12 mouse cellular contexts compared by ENCODE assay signal in the genomic region with DNA sequence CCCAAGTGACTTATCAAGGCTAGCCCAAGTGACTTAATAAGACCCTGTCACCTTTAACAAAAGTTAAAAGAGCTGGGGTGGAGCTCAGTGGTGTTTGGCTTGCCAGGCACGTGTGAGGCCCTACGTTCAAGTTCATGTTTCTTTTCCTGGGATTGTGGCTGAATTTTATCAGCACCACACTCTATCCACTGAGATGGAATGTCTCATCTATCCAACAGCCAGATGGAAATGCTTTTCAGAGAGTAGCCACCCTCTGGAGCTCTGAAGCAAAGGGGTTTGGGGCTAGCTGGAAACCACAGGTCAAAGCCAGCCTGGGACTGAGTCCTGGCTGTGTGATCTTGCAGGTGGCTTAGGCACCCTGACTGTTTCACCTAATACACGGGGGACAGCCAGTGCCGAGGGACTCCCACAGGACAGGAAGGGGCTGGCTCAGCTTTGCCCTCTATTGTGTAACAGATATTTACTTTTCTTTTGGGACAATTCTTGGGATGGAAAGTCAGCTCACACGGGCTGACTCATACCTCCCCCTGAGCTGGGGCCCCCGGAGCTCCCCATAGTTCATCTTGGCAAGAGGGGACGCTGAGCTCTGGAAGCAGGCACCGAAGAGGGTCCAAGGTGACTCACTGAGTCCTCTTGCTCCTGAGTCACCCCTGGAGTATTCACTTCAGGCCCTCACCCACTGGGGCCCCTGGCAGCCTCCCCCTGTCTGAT. TPM values are rescaled to one million over a fixed set of nuclear protein-coding genes. Genes with fewer than 3 reads are reported as not detected.
DNase-seq lines count a peak whose midpoint lies in the region; ATAC-seq and TF ChIP-seq lines count a peak whose summit lies in the region.
"Had no signal": no experiment of that assay in that cellular context is flagged by ENCODE, and none has a peak within 500 bp of the region (broad histone marks: within the 10 kb centered on the region; RNA-seq: fewer than 3 reads in every experiment).

No protein-coding gene starts in this region.

- H3K9ac ChIP-seq in kidney, embryonic 15.5 days = no peak overlapping the region
- H3K9ac ChIP-seq in heart, embryonic 15.5 days = no peak overlapping the region
- H3K9ac ChIP-seq: limb, embryonic 13.5 days; neural tube, embryonic 12.5 days had no signal

- DNase-seq in kidney, postnatal 36 days = no peak
- DNase-seq in adipocyte (ENCODE audit: low spot score) = peak; percentile 48
- no peak for DNase-seq in cerebellum, postnatal 36 days
- no peak for DNase-seq in left cerebral cortex, postnatal 4 days

- ATAC-seq in kidney, embryonic 15.5 days (replicated peaks; ENCODE audit: low FRiP score) = no peak
- ATAC-seq in heart, embryonic 15.5 days (replicated peaks; ENCODE audit: insufficient number of reproducible peaks, insufficient read depth, low FRiP score, low read depth) = peak; percentile 2; the same call in 1 of the 2 replicates
- ATAC-seq in activated CD4-positive, CD25-positive, alpha-beta regulatory T cell, adult 4 months = no peak
- ATAC-seq: forebrain, embryonic 14.5 days had no signal

- no peak for TF ChIP-seq POLR2A in myocyte (IDR thresholded peaks at IDR 0.05; ENCODE audit: insufficient read length, low read depth)

- no peaks in the 10 kb centered on the region for H3K36me3 ChIP-seq in kidney, embryonic 15.5 days
- no peaks in the 10 kb centered on the region for H3K36me3 ChIP-seq in heart, embryonic 15.5 days
- H3K36me3 ChIP-seq in myocyte (ENCODE audit: control insufficient read depth, insufficient read depth) = no peaks in the 10 kb centered on the region
- H3K36me3 ChIP-seq: limb, embryonic 13.5 days; neural tube, embryonic 12.5 days had no signal

- no peaks in the 10 kb centered on the region for H3K9me3 ChIP-seq in kidney, embryonic 15.5 days (replicated peaks)
- no peaks in the 10 kb centered on the region for H3K9me3 ChIP-seq in heart, embryonic 15.5 days (replicated peaks)
- H3K9me3 ChIP-seq: limb, embryonic 13.5 days; neural tube, embryonic 12.5 days had no signal

- intact Hi-C loops in left cerebral cortex, postnatal 4 days (cut with DNase I) = no loop called here

- peaks cover 43% of the 10 kb centered on the region for H3K27me3 ChIP-seq in kidney, embryonic 15.5 days
- peaks cover 29% of the 10 kb centered on the region for H3K27me3 ChIP-seq in heart, embryonic 15.5 days
- peaks cover 23% of the 10 kb centered on the region for H3K27me3 ChIP-seq in myocyte (ENCODE audit: control insufficient read depth, insufficient read depth, insufficient read length)

- H3K4me1 ChIP-seq in kidney, embryonic 15.5 days = peaks cover 29% of the 10 kb centered on the region
- H3K4me1 ChIP-seq in heart, embryonic 15.5 days (replicated peaks) = peaks cover 56% of the 10 kb centered on the region

- no peaks in the 10 kb centered on the region for H3K79me2 ChIP-seq in myocyte (ENCODE audit: control insufficient read depth, insufficient read depth)

- no peak overlapping the region for H3K4me3 ChIP-seq in kidney, embryonic 15.5 days (replicated peaks)
- H3K4me3 ChIP-seq in heart, embryonic 15.5 days = no peak overlapping the region
- no peak overlapping the region for H3K4me3 ChIP-seq in myocyte
- H3K4me3 ChIP-seq: limb, embryonic 13.5 days; neural tube, embryonic 12.5 days had no signal

- WGBS in kidney, embryonic 15.5 days = 68% methylated on average over 8 of the region's 8 CpGs
- 44% methylated on average over 8 of the region's 8 CpGs for WGBS in heart, embryonic 15.5 days

- H3K4me2 ChIP-seq in kidney, embryonic 15.5 days = no peak overlapping the region
- no peak overlapping the region for H3K4me2 ChIP-seq in heart, embryonic 15.5 days
- peak overlapping the region; percentile 61 for H3K4me2 ChIP-seq in myocyte (ENCODE audit: low read depth)
- H3K4me2 ChIP-seq: limb, embryonic 13.5 days; neural tube, embryonic 12.5 days had no signal

- H3K27ac ChIP-seq in kidney, embryonic 15.5 days = peak overlapping the region; percentile 61
- peak overlapping the region; percentile 76 for H3K27ac ChIP-seq in heart, embryonic 15.5 days
- H3K27ac ChIP-seq: limb, embryonic 13.5 days; neural tube, embryonic 12.5 days had no signal

- H3ac ChIP-seq in myocyte (ENCODE audit: control insufficient read depth, insufficient read length) = no peak overlapping the region

TF ChIP-seq in myocyte, 11 proteins besides CTCF, POLR2A, EP300 and RAD21:
- TF ChIP-seq TCF3 (IDR thresholded peaks at IDR 0.05; ENCODE audit: insufficient read length, low read depth) (no peak), CEBPB (IDR thresholded peaks at IDR 0.05; ENCODE audit: insufficient read depth, poor library complexity, severe bottlenecking) (peak; percentile 58; the same call in 1 of the 2 replicates)

RNA-seq across cellular contexts. Expression of a gene that starts 3.5 kb away (rescaled TPM):
- polyA plus RNA-seq in kidney, embryonic 15.5 days (2015; fragmentation: Nextera tagmentation; extraction: Ambion mirVana) = 2.4 and 2.9 TPM in 2 replicates
- polyA plus RNA-seq in heart, embryonic 15.5 days (2015; fragmentation: Nextera tagmentation; extraction: Ambion mirVana) = 1.3 and 2.3 TPM in 2 replicates
- polyA plus RNA-seq in myocyte (2012; fragmentation: generic; extraction: Trizol) = 0.02 TPM
- under 1 TPM; 0.18 to 0.26 TPM for total RNA-seq in left cerebral cortex, postnatal 4 days (2021)
- under 1 TPM in 1 of 2 experiments, not detected in 1; 0.17 TPM for polyA plus RNA-seq in activated CD4-positive, CD25-positive, alpha-beta regulatory T cell, adult 4 months (2017; shearing (Covaris generic))
- total RNA-seq: MEL had no signal

RNA-seq across cellular contexts. Expression of a gene that starts 11.2 kb away (rescaled TPM):
- 0.06 and 0.09 TPM in 2 replicates for polyA plus RNA-seq in kidney, embryonic 15.5 days (2015; fragmentation: Nextera tagmentation; extraction: Ambion mirVana)
- polyA plus RNA-seq in heart, embryonic 15.5 days (2015; fragmentation: Nextera tagmentation; extraction: Ambion mirVana) = 0.06 and 0.08 TPM in 2 replicates
- polyA plus RNA-seq in myocyte (2012; fragmentation: generic; extraction: Trizol) = 0.05 TPM
- total RNA-seq in left cerebral cortex, postnatal 4 days (2021) = under 1 TPM; 0.10 to 0.18 TPM
- polyA plus RNA-seq in activated CD4-positive, CD25-positive, alpha-beta regulatory T cell, adult 4 months (2017; shearing (Covaris generic)) = not detected
- total RNA-seq: MEL had no signal
